Mouse (Mus musculus) adrenal gland, adult (tissue): Measurements from ENCODE around the gene Psme3.
A peak's percentile ranks its signal among the peaks of the same experiment; 100 is the strongest.

Experiments used
- DNase-seq, 2 experiments: peaks; one replicate each; pipeline ENCODE4 v3.0.0; 2022 to 2023; ENCODE audit warnings: low spot score in 1 of 2; ENCODE audit not compliant: inconsistent age in 2 of 2

The Psme3 gene

GRCm38 (mm10) chr11:101315665-101316500 lies at the start of gene Psme3:
Gene Psme3, plus strand, starts transcription at chr11:101316213.
- peak; percentile 95 to 98 for DNase-seq

- DNase-seq: no peak
Measured at GRCm38 (mm10) chr11:101269577-101270116, 46.4 kb upstream of the Psme3 start.

GRCm38 (mm10) chr11:101272446-101272845 lies 43.6 kb upstream of the Psme3 start:
- no peak for DNase-seq

GRCm38 (mm10) chr11:101275309-101275708 lies 40.7 kb upstream of the Psme3 start:
- no peak for DNase-seq

GRCm38 (mm10) chr11:101276319-101277070 lies 39.5 kb upstream of the Psme3 start:
- DNase-seq: peak in 1 of 2 experiments; percentile 26

- no peak for DNase-seq
Measured at GRCm38 (mm10) chr11:101277381-101278222, 38.4 kb upstream of the Psme3 start.

GRCm38 (mm10) chr11:101278223-101279192 lies 37.5 kb upstream of the Psme3 start, which contains the start of the genes Cntd1 and Coa3:
Gene Cntd1, plus strand, starts transcription at chr11:101279012.
Gene Coa3, minus strand, starts transcription at chr11:101279114.
- peak; percentile 84 to 95 for DNase-seq

- DNase-seq: no peak
Measured at GRCm38 (mm10) chr11:101279193-101279569, 36.8 kb upstream of the Psme3 start.

GRCm38 (mm10) chr11:101280837-101281236 lies 35.2 kb upstream of the Psme3 start:
- no peak for DNase-seq

GRCm38 (mm10) chr11:101282896-101283295 lies 33.1 kb upstream of the Psme3 start:
- no peak for DNase-seq

- no peak for DNase-seq
Measured at GRCm38 (mm10) chr11:101283805-101284204, 32.2 kb upstream of the Psme3 start.

- DNase-seq: peak; percentile 86
Measured at GRCm38 (mm10) chr11:101287306-101287705, 28.7 kb upstream of the Psme3 start.

GRCm38 (mm10) chr11:101291231-101291630 lies 24.8 kb upstream of the Psme3 start:
- DNase-seq: no peak

GRCm38 (mm10) chr11:101295191-101295590 lies 20.8 kb upstream of the Psme3 start:
- DNase-seq: no peak

GRCm38 (mm10) chr11:101300881-101301280 lies 15.1 kb upstream of the Psme3 start:
- no peak for DNase-seq

GRCm38 (mm10) chr11:101301299-101302003 lies 14.6 kb upstream of the Psme3 start:
- no peak for DNase-seq

- peak; percentile 95 to 98 for DNase-seq
Measured at GRCm38 (mm10) chr11:101302004-101302798, 13.8 kb upstream of the Psme3 start, which contains the start of gene Becn1. Gene Becn1, minus strand, starts transcription at chr11:101302286.

GRCm38 (mm10) chr11:101307744-101308143 lies 8.3 kb upstream of the Psme3 start:
- no peak for DNase-seq
